Mouse (Mus musculus): ENCODE measurements at regions not wholly inside any gene's neighbourhood (a gene's known extent, or its start where the extent isn't known, plus 50 kb on each side); places are given as distances from the start of the nearest gene placed in this dataset.

DNA sequence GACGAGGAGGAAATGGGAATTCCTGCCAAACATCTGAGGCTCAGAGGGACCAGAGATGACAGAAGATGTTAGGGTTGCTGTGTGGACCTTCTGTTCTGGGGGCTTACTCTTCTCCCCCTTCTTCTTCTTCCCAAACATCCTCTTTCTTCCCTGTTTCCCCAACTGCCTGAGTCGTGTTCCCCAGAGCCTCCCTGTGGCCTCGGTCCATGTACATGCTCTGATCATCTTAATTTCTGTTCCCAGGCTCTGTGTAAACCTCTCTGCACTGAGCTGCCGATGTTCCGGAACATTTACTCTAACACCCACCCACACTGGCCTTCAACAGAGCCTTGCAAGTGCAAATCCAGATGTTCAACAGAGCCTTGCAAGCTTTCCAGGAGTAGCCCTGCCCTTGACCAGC is 90.1 kb upstream of the Adra1d start:
- TF ChIP-seq CTCF (IDR thresholded peaks at IDR 0.05; ENCODE audit: low read depth) = no peak
- TF ChIP-seq EP300 (optimal IDR thresholded peaks at IDR 0.05) = no peak

Data from stomach, postnatal 0 days (tissue).